Mouse (Mus musculus): ENCODE results near the gene Plin5.

Plin5 gene

GRCm38 (mm10) chr17:56133457-56134363 is 16.3 kb upstream of the Plin5 start:
- peak; percentile 45 for DNase-seq (ENCODE audit: extremely low spot score, low spot score)

- peak; percentile 64 for DNase-seq (ENCODE audit: extremely low spot score, low spot score)
These were observed 15.3 kb upstream of the Plin5 start for GRCm38 (mm10) chr17:56132661-56133060.

DNA sequence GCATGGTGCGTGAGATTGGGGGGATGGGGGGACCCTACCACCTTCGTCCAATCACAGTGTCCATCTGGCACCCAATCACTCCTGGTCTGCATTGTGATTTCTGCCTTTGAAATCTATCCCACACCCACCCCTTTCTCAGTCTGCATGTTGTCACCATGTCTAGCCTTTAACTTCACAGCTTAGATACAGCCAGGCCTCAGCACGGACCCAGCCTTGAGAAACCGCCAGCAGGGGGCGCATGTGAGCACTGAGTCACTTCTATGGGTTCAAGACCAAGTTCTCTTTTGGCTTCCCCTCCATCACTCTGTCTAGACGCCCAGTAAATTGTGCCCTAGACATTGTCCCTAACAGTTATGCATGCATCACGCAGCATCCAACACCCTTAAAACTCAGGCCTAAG is 14.4 kb upstream of the Plin5 start:
- peak; percentile 65 for DNase-seq (ENCODE audit: extremely low spot score, low spot score)

DNA sequence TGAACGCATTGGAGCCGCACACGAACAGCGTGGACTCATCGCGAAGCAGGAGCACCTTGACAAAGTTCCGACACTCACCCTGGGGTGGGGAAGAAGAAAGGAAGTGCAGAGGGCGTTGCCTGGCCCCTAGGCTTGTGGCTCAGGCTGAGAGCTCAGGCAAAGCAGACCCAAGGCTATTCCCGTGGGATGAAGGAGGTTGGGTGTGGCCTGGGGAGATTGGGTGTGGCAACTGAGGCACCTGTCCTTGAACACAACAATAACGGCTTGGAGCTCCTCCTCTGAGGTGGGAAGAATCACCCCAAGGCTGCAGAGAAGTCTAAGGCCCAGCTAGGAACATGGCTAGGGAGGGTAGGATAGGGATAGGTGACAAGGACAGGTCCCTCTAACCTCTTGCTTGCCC is 13.7 kb upstream of the Plin5 start:
- no peak for DNase-seq (ENCODE audit: extremely low spot score, low spot score)

DNA sequence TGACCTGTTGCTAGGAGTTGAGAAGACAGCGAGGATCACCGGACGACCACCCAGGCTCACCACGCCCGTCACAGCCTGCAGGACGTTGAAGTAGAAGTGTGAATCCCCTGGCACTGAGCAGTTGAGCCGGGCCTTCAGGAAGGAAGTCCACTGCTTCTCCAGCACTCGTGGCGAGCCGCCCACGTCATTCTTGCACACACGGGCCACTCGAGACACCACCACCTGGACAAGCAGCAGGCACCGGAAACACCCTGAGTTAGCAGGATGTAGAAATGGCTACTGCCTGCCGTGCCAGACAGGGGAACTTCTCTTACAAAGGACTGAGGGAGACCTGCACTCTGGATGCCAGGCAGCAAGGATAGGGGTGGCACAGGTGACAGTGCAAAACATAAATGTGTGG is 10.8 kb upstream of the Plin5 start:
- no peak for DNase-seq (ENCODE audit: extremely low spot score, low spot score)

DNA sequence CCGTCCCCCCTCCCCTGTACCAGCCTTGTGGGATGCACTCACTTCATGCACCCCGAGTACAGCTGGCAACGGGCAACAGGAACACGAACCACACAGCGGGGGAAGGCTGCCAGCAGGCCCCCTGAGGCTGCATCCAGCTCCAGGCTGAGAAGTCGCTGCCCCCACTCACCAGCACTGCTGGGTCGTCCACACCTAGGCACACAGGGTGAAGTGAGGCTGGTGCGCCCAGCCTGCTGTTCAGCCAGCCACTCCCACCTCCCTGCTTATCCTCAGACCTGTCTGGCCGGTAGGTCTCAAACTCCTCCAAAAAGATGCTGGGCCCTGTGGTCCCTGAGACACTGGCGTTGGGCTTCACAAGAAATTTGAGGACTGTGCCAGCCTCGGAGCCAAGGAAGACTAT is 8.8 kb upstream of the Plin5 start:
- no peak for DNase-seq (ENCODE audit: extremely low spot score, low spot score)

- DNase-seq (ENCODE audit: extremely low spot score, low spot score): no peak
These were observed 7.9 kb upstream of the Plin5 start for GRCm38 (mm10) chr17:56125276-56125630.

DNA sequence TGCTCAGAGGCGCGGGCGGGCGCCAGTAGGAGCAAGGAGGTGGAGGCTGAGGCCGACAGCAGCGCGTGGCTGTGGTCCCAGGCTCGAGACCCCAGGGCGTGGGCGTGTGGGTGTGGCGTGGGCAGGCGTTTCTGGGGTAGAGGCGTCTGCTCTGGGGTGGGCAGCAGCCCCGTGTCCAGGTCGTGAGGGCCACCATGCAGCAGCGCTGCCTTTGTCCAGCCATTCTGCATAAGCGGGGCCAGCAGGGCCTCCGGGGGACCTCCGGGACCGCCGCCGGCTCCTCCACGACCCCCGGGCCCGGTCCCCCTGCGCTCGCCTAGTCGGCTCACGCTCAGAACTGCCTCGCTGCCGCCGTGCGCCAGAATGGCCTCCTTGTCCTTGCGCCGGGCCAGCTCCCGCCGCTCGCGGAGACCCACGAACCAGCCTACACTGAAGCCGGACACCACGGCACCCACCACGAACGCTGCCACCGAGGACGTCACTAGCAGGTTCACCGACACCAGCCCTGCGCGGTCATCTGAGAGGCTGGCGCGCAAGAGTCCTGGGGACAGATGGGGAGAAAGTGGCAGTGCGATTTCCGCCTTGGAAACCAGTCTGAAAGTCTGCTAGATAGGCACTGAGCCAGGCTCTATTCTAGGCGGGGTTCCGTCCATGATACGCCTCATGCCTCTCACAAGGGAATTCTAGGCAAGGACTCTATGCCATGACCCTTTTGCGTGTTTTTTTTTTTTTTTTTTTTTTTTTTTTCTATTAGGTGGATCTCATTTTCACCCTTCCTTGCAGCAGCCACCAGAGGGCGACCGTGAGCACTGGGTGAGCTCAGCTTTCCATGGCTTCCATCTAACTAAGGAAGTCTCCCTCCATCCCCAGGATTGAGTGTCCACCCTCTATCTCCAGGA is 7.2 kb upstream of the Plin5 start:
- peak; percentile 59 for DNase-seq (ENCODE audit: extremely low spot score, low spot score)

GRCm38 (mm10) chr17:56123681-56124340 is 6.4 kb upstream of the Plin5 start:
- DNase-seq (ENCODE audit: extremely low spot score, low spot score): peak; percentile 27

DNA sequence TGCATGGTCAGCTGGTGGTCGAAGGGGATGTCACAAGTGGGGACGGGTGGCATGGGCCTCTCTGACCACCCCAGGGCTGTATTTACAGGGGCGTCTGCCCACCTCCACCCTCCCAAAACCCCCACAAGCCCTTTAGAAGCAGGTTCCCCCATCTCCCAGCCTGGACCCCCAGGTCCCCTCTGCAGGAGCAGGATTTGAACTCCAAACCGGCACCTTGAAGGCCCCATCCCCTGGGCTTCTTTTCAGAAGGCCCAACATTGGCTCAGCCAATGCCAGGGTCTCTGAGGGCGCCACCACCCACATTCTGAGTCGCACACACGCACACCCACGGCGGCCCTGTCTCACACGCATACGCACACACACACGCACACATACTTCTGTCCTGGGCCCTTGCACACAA is 5.8 kb upstream of the Plin5 start:
- no peak for DNase-seq (ENCODE audit: extremely low spot score, low spot score)

DNA sequence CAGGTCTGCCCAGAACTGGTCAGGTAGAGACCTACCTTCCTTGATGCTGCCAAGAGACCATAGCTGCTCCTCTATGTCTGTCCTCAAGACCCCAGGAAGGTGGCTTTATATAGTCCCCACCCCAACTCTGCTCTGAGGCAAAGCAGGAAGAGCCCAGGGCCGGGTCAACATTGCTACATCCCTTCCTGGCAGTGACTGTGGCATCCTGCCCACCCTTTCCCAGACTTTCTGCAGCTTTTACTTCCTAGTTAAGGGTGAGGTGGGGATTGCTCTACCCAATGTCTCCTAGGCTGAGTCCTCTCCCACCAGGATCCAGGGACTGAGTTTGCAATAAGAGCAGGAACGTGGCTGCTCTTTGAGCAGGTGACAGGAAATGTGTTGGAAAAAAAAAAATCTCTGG is 4.4 kb upstream of the Plin5 start, which contains the start of gene Lrg1:
Gene Lrg1, minus strand, starts transcription at position 176 of the 400 bp plus-strand sequence.
- DNase-seq (ENCODE audit: extremely low spot score, low spot score): no peak

DNA sequence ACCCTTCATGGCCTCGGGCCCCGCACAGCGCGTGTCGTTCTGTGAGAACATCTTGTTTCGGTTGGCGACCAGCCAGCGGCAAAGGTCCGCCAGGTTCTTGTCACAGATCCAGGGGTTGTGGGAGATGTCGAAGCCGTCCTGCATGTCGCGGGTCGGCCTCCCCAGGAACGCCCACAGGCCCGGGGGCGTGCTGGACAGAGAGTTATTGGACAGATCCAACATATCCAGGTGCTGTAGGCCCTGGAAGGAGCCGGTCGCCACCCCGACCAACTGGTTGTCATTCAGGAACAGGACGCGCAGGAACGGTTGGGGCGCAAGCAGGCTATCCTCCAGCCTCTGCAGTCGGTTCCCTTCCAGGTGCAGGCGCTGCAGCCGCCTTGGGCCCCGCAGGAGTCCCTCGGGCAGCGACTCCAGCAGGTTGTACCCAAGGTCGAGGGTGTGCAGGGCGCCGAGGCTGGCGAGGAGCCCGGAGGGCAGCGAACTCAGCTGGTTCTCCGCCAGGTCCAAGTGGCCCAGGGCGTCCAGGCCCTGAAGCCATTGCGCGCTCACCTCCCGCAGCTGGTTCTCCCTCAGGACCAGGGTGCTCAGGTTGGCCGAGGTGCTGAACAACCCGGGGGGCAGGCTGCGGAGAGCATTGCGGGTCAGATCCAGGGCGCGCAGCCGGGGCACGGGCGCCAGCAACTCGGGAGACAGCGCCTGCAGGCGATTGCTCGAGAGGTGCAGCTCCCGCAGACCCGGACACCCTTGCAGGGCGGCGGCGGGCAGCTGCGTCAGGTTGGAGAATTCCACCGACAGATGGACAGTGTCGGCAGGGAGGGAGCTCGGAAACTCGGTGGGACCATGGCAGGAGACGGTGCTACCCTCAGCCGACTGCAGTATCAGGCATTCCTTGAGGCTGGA is 2.8 kb upstream of the Plin5 start:
- peak; percentile 35 for DNase-seq (ENCODE audit: extremely low spot score, low spot score)

GRCm38 (mm10) chr17:56119431-56119830 is 2.0 kb upstream of the Plin5 start:
- no peak for DNase-seq (ENCODE audit: extremely low spot score, low spot score)

DNA sequence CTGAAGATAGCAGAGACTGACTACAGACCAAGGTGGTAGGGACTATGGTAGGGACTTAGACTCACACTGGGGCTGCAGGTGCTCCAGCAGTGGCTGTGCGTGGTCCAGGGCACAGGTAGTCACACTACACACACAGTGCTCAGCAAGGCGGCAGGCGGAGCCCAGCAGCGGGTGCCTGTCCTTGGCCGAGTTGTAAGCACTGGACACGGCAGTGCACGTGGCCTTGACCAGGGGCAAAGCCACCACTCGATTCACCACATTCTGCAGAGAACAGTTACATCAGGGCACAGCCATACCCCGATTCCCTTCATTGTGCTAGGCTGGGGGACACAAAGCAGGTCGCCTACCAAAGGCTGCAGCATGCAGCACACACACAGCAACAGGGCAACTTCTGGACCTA is 1.2 kb downstream of the Plin5 start:
- DNase-seq (ENCODE audit: extremely low spot score, low spot score): no peak

DNA sequence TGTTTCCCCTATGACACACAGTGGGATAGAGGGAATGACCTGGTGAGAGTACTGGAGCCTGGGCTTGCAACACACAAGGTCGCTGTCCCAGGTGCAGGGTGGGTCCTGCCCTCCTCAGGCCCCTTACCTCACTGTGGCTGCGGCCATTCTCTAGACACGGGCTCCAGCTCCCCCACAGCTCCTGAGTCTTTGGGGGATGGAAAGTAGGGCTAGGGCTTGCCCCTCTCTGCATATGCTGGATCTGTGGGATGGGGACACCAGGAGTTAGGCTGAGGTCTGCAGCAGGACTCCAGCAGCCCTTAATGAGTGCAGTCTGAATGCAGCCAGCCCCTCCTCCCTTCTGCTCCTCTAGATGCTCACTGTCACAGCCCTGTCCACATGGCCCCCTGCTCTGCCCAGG is 4.7 kb downstream of the Plin5 start:
- DNase-seq (ENCODE audit: extremely low spot score, low spot score): no peak

GRCm38 (mm10) chr17:56111864-56112263 is 5.5 kb downstream of the Plin5 start:
- peak; percentile 73 for DNase-seq (ENCODE audit: extremely low spot score, low spot score)

DNA sequence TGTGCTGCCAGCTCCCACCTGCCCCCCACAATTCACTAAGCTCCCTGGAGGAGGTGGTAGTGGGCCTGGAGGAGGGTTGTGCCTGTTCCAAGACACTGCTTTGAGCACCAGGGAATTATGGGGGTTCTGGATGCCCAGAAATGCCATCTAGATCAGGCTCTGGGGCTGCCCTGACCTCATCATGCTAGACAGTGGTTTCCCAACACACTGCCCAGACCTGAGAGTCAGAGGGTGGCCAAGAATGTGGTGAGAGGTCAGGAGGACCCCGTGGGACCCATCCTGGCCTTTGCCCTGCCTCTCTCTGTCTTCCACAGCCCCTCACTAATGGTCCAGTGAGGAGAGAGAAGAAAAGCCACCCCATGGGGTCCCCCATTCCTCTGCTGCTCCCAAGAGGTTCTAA is 6.4 kb downstream of the Plin5 start:
- no peak for DNase-seq (ENCODE audit: extremely low spot score, low spot score)

DNA sequence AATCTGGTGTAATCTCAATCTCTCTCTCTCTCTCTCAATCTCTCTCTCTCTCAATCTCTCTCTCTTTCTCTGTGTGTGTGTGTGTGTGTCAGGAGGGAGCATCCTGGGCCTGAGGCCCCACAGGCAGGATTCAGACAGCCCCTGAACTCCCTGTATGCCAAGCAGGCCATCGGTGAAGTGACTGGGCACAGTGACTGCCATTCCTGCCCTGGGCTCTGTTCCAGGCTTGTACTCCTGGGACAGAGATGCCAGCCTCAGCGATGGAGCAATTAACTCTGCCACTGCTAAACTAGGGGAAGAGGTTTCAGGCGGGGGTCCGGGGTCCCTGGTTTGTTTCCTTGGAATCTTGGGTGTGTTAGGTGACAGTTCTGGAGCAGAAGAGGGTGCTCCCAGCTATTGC is 6.8 kb downstream of the Plin5 start:
- DNase-seq (ENCODE audit: extremely low spot score, low spot score): no peak

DNA sequence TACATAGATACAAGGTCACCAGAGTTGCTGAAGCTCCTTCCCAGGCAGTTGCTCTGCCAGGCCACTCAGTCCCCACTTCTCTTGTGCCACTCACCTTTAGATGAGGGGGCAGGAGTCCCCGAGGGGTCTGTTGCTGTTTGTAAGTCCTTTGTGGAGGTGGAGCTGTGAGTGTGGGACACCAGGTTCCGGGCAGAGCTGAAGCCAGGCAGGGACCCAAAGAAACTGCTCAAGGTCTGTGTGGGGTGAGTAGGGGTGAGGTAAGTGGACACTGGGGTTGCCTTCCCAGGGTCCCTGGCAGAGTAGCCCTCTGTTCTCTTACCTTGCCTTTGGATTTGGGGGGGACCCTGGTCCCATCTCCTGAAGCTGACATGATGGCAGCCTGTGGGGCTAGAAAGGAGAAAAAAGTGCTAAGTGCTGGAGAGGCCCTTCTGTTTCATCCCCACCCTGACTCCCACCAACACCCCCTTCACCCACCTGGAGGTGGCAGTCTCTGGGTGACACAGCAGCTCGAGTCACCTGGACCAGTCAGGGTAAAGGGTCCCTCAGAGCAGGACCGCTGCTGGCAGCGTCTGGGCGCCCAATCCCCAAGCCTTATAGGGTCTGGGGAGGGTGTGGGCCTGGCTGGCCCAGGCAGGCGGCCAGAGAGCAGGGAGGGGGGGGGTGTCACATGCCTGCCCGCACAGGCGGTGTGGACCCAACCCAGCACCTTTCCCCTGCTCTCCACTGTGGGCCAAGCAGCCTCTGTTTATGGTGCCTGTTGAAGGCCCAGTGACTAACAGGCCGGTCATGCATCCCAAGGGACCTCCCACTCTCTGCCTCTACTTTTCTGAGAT is 8.0 kb downstream of the Plin5 start, which contains the start of gene Plin4:
Gene Plin4, minus strand, starts transcription at position 585 of the 833 bp plus-strand sequence.
- DNase-seq (ENCODE audit: extremely low spot score, low spot score): no peak
